Mouse (Mus musculus) heart, postnatal 0 days (tissue): ENCODE results near the gene Prim2.

Experiments used
- CTCF ChIP-seq: IDR thresholded peaks from 2 replicates; pipeline ENCODE4 v1.5.1; 2016; ENCODE audit warnings: antibody characterized with exemption, control low read depth, low read depth
- EP300 ChIP-seq: IDR thresholded peaks from 2 replicates; pipeline ENCODE4 v1.6.1; 2016; ENCODE audit warnings: antibody characterized with exemption, low read depth

DNA sequence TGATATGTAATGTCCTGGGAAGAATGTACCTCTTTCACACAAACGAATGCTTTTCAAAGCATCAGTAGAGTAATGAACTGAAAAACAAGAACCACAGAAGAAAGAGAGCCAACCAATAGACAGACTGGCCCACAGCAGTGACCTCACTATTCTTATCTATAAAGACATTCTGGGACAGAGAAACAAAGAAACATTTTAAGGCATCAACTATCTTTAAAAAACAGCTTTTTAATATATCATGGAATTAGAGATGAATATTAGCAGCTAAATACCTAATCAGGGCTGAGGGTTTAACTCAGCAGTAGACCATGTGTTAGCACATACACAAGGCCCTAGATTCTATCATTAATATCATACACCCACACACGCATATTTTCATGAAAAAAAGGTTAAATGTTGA lies 42.5 kb downstream of the Prim2 start:
- TF ChIP-seq EP300 (no peak), CTCF (no peak)
